Mouse (Mus musculus) forebrain, embryonic 15.5 days (tissue): ENCODE measurements around the gene Slc10a7. TPM values are rescaled to one million over a fixed set of nuclear protein-coding genes. Genes with fewer than 3 reads are reported as not detected.

Experiments used
- ATAC-seq: fragments of 200-750 bp; cut with Nextera tagmentation; replicated peaks from 2 replicates; pipeline ENCODE4 v1.8.0; 2017; ENCODE audit warnings: mild to moderate bottlenecking, moderate TSS enrichment, moderate library complexity
- H3K27ac ChIP-seq: fragments of 300-500 bp; sonication (generic); replicated peaks from 2 replicates; pipeline ENCODE4 v1.5.1; 2015; ENCODE audit warnings: mild to moderate bottlenecking, inconsistent platforms
- H3K27me3 ChIP-seq: fragments of 300-500 bp; sonication (generic); 2 replicates; pipeline ENCODE4 v1.6.1; 2015; ENCODE audit warnings: inconsistent platforms
- H3K36me3 ChIP-seq: fragments of 300-500 bp; sonication (generic); 2 replicates; pipeline ENCODE4 v1.6.1; 2015; ENCODE audit warnings: mild to moderate bottlenecking, inconsistent platforms
- H3K4me1 ChIP-seq: fragments of 300-500 bp; sonication (generic); 2 replicates; pipeline ENCODE4 v1.6.1; 2015; ENCODE audit warnings: inconsistent platforms
- H3K4me2 ChIP-seq: fragments of 300-500 bp; sonication (generic); replicated peaks from 2 replicates; pipeline ENCODE4 v1.6.1; 2015; ENCODE audit warnings: mild to moderate bottlenecking, inconsistent platforms
- H3K4me3 ChIP-seq: fragments of 300-500 bp; sonication (generic); 2 replicates; pipeline ENCODE4 v1.5.1; 2015; ENCODE audit warnings: mild to moderate bottlenecking, inconsistent platforms
- H3K9ac ChIP-seq: fragments of 300-500 bp; sonication (generic); replicated peaks from 2 replicates; pipeline ENCODE4 v1.6.1; 2015; ENCODE audit warnings: mild to moderate bottlenecking, inconsistent platforms
- H3K9me3 ChIP-seq: fragments of 300-500 bp; sonication (generic); 2 replicates; pipeline ENCODE4 v1.6.1; 2016; ENCODE audit warnings: inconsistent platforms
- WGBS: fragments of 180-500 bp; shearing (Covaris S2); methylation state at CpG from one replicate; pipeline ENCODE4 v1.1.7; 2015; ENCODE audit warnings: mixed read lengths; 5-methylcytosine and 5-hydroxymethylcytosine counted together
- polyA plus RNA-seq: library from polyadenylated mRNA; unstranded; fragments of >200 nt; fragmentation: Nextera tagmentation; extraction: Ambion mirVana; gene quantifications from 2 replicates; pipeline ENCODE4 v1.2.1, GENCODE M21; 2015

Slc10a7 gene
- polyA plus RNA-seq, 1 experiment from 2014 or later: 8.9 TPM

DNA sequence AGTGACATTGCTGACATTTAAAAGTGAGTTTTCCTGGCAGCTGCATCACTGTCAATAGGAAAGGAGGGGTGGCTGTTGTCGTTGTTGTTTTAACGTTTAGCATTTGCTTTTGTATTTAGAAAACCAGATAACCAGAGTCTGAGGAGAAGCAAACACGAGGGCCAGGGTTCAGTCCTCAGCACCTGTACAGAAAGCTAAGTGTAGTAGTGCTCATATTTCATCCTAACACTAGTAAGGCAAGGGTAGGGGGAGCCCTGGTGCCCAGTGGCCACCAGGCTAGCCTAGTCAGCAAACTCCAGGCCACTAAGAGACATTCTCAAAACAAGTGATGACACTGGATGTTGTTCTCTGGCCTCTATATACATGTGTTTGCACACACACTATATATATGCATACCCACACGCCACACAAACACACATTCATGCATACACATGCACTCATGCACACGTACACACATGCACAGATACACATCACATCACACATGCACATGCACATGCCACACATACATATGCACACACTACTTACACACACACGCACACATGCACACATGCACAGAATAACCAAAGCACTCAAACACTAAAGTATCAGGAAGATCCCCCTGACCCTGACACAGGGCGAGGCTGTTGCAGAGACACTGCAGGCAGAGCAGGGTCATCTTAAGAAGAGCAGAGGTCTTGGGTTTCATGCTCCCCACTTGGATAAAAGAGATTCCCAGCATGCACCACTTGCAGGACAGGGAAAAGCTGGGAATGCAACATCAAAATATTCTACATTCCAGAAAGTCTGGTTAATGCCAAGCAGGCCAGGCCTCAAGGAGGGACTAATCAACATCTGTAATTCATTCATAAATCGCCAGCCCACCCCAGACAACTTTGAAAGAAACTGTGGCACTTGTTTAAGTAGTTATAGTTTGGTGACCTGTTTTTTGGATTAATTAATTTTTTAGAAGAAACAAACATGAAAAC, 241.0 kb downstream of the Slc10a7 start:
- WGBS: 84% methylated on average over 8 of the region's 8 CpGs
- Histone ChIP-seq H3K36me3 (no peaks in the 10 kb centered on the region), H3K27ac (no peak overlapping the region), H3K9ac (no peak overlapping the region), H3K4me3 (no peak overlapping the region), H3K4me2 (no peak overlapping the region), H3K9me3 (no peaks in the 10 kb centered on the region), H3K27me3 (no peaks in the 10 kb centered on the region), H3K4me1 (no peaks in the 10 kb centered on the region)
- no peak for ATAC-seq

DNA sequence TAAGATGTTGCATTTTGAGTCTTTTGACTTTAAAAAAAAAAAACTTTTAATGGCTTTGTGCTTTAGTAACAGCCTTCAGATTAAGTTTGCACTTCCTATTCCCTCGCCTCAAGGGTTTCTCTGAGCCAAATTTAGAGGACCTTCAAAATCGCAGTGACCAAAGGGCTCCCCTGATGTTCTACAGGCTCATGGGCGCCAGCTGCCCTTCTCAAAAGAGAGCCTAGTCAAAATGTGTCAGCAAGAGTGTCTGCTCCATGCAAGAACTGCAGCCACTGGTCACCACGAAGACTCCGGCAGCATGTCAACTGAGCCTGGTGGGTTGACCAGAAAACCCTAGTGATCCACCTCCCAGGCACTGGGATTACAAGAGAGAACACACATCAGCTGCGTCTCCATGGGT, 242.0 kb downstream of the Slc10a7 start:
- H3K9ac ChIP-seq: no peak overlapping the region
- H3K27ac ChIP-seq: no peak overlapping the region
- no peak overlapping the region for H3K4me3 ChIP-seq
- no peaks in the 10 kb centered on the region for H3K4me1 ChIP-seq
- H3K4me2 ChIP-seq: no peak overlapping the region
- no peaks in the 10 kb centered on the region for H3K36me3 ChIP-seq
- peaks cover 1% of the 10 kb centered on the region for H3K9me3 ChIP-seq
- no peaks in the 10 kb centered on the region for H3K27me3 ChIP-seq
- ATAC-seq: no peak
- WGBS: 91% methylated on average over 6 of the region's 6 CpGs

DNA sequence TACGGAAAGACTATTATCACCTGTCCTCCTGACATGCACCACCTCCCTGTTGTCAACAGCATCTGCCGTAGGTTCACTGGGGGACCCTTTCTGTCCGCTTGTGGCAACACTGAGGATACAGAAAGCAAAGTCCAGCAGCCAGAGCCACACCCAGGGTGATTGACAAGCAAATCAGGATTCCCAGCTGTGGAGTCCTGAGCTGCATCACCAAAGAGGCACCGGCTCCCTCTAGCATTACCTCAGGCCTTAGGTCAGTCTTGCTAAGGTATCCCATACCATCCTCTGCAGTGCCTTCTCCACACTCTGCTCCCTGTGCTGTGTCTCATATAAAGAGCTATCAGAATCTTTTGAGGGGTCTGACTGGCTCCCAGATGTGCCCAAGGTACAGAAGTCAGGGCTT, 245.8 kb downstream of the Slc10a7 start:
- 84% methylated on average over 4 of the region's 4 CpGs for WGBS
- no peak for ATAC-seq

DNA sequence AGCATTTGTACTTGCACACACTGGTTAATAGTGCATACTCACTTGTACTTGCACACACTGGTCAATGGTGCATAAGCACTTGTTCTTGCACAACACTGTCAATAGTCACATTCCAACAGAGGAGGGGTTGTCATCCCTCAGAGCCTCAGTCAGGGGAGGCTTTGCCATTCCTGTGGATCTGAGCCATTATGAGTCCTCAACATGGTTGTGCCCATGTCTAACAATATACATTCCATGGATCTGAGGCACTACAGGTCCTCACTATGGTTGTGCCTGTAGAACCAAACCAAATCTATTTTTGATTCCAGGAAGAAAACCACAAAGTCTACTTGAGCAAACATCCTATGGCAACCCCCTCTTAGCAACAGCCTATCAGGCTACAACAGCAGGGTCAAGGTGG, 250.0 kb downstream of the Slc10a7 start:
- Histone ChIP-seq H3K9ac (no peak overlapping the region), H3K27me3 (no peaks in the 10 kb centered on the region), H3K4me1 (no peaks in the 10 kb centered on the region), H3K9me3 (peaks cover 6% of the 10 kb centered on the region), H3K27ac (no peak overlapping the region), H3K4me2 (no peak overlapping the region), H3K36me3 (no peaks in the 10 kb centered on the region), H3K4me3 (no peak overlapping the region)
- no peak for ATAC-seq

More for the DNA sequence above, 245.8 kb downstream of the Slc10a7 start:
- Histone ChIP-seq H3K4me2 (no peak overlapping the region), H3K9ac (no peak overlapping the region), H3K4me3 (no peak overlapping the region), H3K36me3 (no peaks in the 10 kb centered on the region), H3K27ac (no peak overlapping the region), H3K9me3 (peaks cover 6% of the 10 kb centered on the region), H3K4me1 (no peaks in the 10 kb centered on the region), H3K27me3 (no peaks in the 10 kb centered on the region)

DNA sequence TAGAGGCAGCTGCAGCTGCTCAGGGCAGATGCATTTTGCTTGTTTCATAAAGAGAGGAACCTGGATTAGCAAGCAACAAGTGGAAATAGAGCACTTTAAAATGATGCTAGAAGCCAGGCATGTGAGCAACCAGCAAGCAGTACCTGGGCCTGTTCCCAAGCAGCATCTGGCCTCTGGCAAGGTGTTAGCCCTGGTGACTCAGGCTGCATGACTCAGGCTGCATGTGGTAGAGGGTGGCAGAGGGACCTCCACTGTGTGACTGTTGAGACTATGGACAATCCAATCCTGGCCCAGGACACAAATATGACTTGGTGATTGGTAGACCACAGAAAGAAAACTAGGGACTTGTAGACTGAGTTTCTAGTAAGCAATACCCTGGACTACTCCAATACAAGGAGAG, 255.8 kb downstream of the Slc10a7 start:
- Histone ChIP-seq H3K27ac (no peak overlapping the region), H3K9ac (no peak overlapping the region), H3K4me1 (no peaks in the 10 kb centered on the region), H3K9me3 (no peaks in the 10 kb centered on the region), H3K27me3 (no peaks in the 10 kb centered on the region), H3K36me3 (no peaks in the 10 kb centered on the region), H3K4me3 (no peak overlapping the region), H3K4me2 (no peak overlapping the region)
- no peak for ATAC-seq

DNA sequence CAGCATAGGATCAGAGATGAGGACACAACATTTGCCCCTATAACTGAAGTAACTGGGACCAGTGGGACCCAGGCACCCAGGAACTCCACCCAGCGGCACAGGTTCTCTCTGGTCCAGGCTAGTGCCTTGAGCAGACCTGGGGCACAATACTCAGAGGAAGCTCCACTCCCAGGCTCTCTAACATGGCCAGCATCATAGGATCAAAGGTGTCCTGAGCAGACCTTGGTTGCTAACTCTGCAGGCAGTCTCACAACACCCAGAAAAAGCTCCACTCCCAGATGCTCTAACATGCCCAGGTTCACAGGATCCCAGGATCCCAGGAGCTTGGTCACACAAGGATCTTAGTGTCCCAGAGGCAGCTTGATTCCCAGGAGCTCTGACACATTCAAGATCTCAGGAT, 256.4 kb downstream of the Slc10a7 start:
- Histone ChIP-seq H3K36me3 (no peaks in the 10 kb centered on the region), H3K4me3 (no peak overlapping the region), H3K27ac (no peak overlapping the region), H3K4me2 (no peak overlapping the region), H3K27me3 (no peaks in the 10 kb centered on the region), H3K9ac (no peak overlapping the region), H3K9me3 (no peaks in the 10 kb centered on the region), H3K4me1 (no peaks in the 10 kb centered on the region)
- ATAC-seq: no peak
- WGBS: 100% methylated on average over 1 of the region's 1 CpGs

DNA sequence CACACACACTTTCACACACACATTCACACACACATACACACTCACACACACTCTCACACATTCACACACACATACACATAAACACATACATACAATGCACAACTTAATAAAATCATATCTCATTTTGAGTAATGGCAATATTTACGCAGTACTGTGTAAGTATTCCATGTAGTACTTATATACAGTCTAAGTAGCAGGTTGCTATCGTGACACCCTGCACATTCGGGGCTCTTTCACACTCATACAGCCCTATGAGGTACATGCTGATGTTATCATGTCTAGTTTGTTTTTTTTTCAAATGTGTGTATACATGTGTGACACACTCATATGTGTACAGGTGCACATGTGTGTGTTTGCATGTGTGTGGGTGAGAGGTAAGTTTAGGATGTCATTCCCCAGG, 261.4 kb downstream of the Slc10a7 start:
- no peaks in the 10 kb centered on the region for H3K9me3 ChIP-seq
- no peak overlapping the region for H3K9ac ChIP-seq
- H3K36me3 ChIP-seq: no peaks in the 10 kb centered on the region
- H3K27me3 ChIP-seq: no peaks in the 10 kb centered on the region
- ATAC-seq: no peak
- H3K4me3 ChIP-seq: no peak overlapping the region
- WGBS: 92% methylated on average over 3 of the region's 3 CpGs
- H3K4me1 ChIP-seq: no peaks in the 10 kb centered on the region
- no peak overlapping the region for H3K27ac ChIP-seq
- no peak overlapping the region for H3K4me2 ChIP-seq

DNA sequence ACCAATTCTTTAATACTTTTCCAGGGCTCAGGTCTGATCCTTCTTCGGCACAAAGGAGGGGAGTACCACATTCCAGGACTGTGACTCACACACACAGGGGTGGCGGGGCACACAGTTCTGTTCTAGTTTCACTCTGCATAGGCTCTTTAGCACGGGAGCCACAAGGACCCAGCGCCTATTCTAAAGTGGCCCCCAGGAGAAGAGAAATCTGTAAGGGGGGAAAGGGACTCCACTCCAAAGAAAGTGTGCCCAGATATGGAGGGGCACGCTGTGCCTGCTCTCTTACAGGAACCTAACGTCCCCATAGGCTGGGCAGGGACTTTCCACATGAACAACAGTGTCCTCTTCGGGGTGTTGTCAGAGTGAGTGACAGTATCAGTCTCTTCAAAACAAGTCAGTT, 262.1 kb downstream of the Slc10a7 start:
- no peaks in the 10 kb centered on the region for H3K4me1 ChIP-seq
- H3K4me3 ChIP-seq: no peak overlapping the region
- no peak for ATAC-seq
- H3K4me2 ChIP-seq: no peak overlapping the region
- no peak overlapping the region for H3K9ac ChIP-seq
- WGBS: 57% methylated on average over 7 of the region's 7 CpGs
- no peaks in the 10 kb centered on the region for H3K36me3 ChIP-seq
- H3K27me3 ChIP-seq: no peaks in the 10 kb centered on the region
- H3K27ac ChIP-seq: no peak overlapping the region
- no peaks in the 10 kb centered on the region for H3K9me3 ChIP-seq

DNA sequence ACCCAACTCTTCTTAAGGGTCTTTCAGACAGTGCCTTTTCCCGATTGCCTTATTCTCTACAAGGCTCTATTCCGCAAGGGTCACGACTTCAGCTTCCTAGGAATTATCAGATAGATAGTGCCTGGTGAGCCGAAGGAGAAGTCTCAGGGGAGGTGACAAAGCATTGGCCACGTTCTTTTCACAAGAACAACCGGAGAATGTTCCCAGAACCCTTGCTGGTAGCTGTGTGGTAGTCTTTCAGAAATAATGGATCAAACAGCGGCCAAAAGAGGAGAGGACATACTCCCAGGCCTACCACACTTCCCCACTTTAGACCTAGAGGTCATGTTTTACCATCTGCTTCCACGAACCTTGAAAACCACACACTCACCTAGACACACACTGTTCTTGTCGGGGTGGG, 267.7 kb downstream of the Slc10a7 start:
- Histone ChIP-seq H3K4me1 (no peaks in the 10 kb centered on the region), H3K27me3 (no peaks in the 10 kb centered on the region), H3K36me3 (no peaks in the 10 kb centered on the region), H3K9ac (no peak overlapping the region), H3K4me2 (no peak overlapping the region), H3K9me3 (no peaks in the 10 kb centered on the region), H3K27ac (no peak overlapping the region), H3K4me3 (no peak overlapping the region)
- no peak for ATAC-seq
- WGBS: 86% methylated on average over 9 of the region's 9 CpGs

Other genes starting within 250 kb of the Slc10a7 start
- 0.09 TPM in 1 of 2 replicates, not detected in the other for gene Pou4f2, start 72.7 kb upstream of the Slc10a7 start, polyA plus RNA-seq
- 242 and 250 TPM in 2 replicates for gene Rbmxl1, start 448 bp upstream of the Slc10a7 start, polyA plus RNA-seq